In the genomic region with DNA sequence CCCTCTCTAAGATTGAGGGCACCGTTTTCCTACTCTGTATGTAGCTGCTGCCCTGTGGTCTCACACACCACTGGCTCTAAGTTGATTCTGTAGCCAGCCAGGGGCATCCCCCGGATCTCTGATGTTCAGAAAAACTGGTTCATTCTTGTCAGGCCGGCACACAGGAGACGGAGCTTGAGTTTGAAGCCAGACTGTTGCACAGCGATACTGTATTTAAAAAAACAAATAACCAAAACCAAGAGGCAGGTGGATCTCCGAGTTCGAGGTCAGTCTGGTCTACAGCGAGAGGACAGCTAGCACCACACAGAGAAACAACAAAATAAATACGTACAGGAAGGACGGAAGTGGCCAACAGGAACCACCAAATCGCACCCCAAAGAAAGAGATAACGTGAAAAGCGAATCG, we compare ENCODE assay signal across 7 mouse cellular contexts. TPM values are rescaled to one million over a fixed set of nuclear protein-coding genes. Genes with fewer than 3 reads are reported as not detected.
A peak's percentile ranks its signal among the peaks of the same experiment; 100 is the strongest.
DNase-seq lines count a peak whose midpoint lies in the region; ATAC-seq and TF ChIP-seq lines count a peak whose summit lies in the region.

No protein-coding gene starts in this region.

- H3K27me3 ChIP-seq in lung, embryonic 16.5 days (ENCODE audit: control insufficient read depth, insufficient read depth, low read depth, low read length), result no peaks in the 10 kb centered on the region
- no peaks in the 10 kb centered on the region for H3K27me3 ChIP-seq in liver, postnatal 0 days (ENCODE audit: insufficient read depth, low read length)

- peak overlapping the region; percentile 68 for H3K4me3 ChIP-seq in lung, embryonic 16.5 days (ENCODE audit: low read length)
- peak overlapping the region; percentile 80 for H3K4me3 ChIP-seq in brown adipose tissue, adult 24 weeks (ENCODE audit: insufficient read depth, low read depth, low read length)
- H3K4me3 ChIP-seq in liver, postnatal 0 days (ENCODE audit: low read depth, low read length), result peak overlapping the region; percentile 98

- ATAC-seq in lung, embryonic 16.5 days (ENCODE audit: low read depth), result peak; percentile 43
- peak; percentile 28 to 65 for ATAC-seq in hematopoietic stem cell, adult 5-6 weeks (replicated peaks in 1 of 2; ENCODE audit: insufficient read depth in 1 of 2, low FRiP score in 2 of 2, low TSS enrichment in 1 of 2, low read depth in 1 of 2, poor library complexity in 2 of 2, severe bottlenecking in 2 of 2)
- peak; percentile 39 for ATAC-seq in liver, postnatal 0 days

- no peak for TF ChIP-seq EP300 in liver, postnatal 0 days (IDR thresholded peaks at IDR 0.05; ENCODE audit: low read depth)

- DNase-seq in lung, postnatal 25 days (ENCODE audit: low spot score), result no peak
- DNase-seq in liver, postnatal 0 days, result no peak
- peak; percentile 57 to 66 for DNase-seq in spleen, postnatal 36 days (ENCODE audit: low spot score in 2 of 2)
- DNase-seq in gastrocnemius, postnatal 4 days (ENCODE audit: low spot score in 2 of 2), result no peak

- H3K4me1 ChIP-seq in lung, embryonic 16.5 days (replicated peaks; ENCODE audit: control insufficient read depth, insufficient read depth, low read length), result peaks cover 8% of the 10 kb centered on the region
- H3K4me1 ChIP-seq in brown adipose tissue, adult 24 weeks (ENCODE audit: control insufficient read depth, insufficient read depth, insufficient read length, low read length), result peaks cover 4% of the 10 kb centered on the region; the same call in 1 of the 2 replicates
- H3K4me1 ChIP-seq in liver, postnatal 0 days (ENCODE audit: insufficient read depth), result peaks cover 20% of the 10 kb centered on the region

- no peak for TF ChIP-seq CTCF in liver, postnatal 0 days (IDR thresholded peaks at IDR 0.05; ENCODE audit: low read depth)

- H3K36me3 ChIP-seq in lung, embryonic 16.5 days (ENCODE audit: control insufficient read depth, insufficient read depth, low read length), result no peaks in the 10 kb centered on the region
- no peaks in the 10 kb centered on the region; the same call in 1 of the 2 replicates for H3K36me3 ChIP-seq in liver, postnatal 0 days (replicated peaks; ENCODE audit: insufficient read depth, low read length)

- WGBS in lung, embryonic 16.5 days, result 1% methylated on average over 14 of the region's 14 CpGs
- 0% methylated on average over 14 of the region's 14 CpGs for WGBS in liver, postnatal 0 days (ENCODE audit: insufficient replicate concordance)

- H3K9me3 ChIP-seq in lung, embryonic 16.5 days (ENCODE audit: control insufficient read depth, low read length), result no peaks in the 10 kb centered on the region
- H3K9me3 ChIP-seq in liver, postnatal 0 days (ENCODE audit: low read length), result no peaks in the 10 kb centered on the region

- peak overlapping the region; percentile 64 for H3K4me2 ChIP-seq in lung, embryonic 16.5 days (ENCODE audit: low read depth, low read length)
- H3K4me2 ChIP-seq in liver, postnatal 0 days (ENCODE audit: low read depth, low read length), result peak overlapping the region; percentile 92

- H3K9ac ChIP-seq in lung, embryonic 16.5 days (ENCODE audit: low read length), result peak overlapping the region; percentile 65
- peak overlapping the region; percentile 96 for H3K9ac ChIP-seq in liver, postnatal 0 days (replicated peaks)

- H3K27ac ChIP-seq in lung, embryonic 16.5 days (ENCODE audit: low read length), result peak overlapping the region; percentile 42
- H3K27ac ChIP-seq in brown adipose tissue, adult 24 weeks (replicated peaks; ENCODE audit: low read depth, low read length), result peak overlapping the region; percentile 96
- H3K27ac ChIP-seq in liver, postnatal 0 days (ENCODE audit: low read depth), result peak overlapping the region; percentile 91

RNA-seq across cellular contexts. Expression of gene Spg7, which starts 2.1 kb away (rescaled TPM):
- 43.7 and 46.4 TPM in 2 replicates for polyA plus RNA-seq in lung, embryonic 16.5 days (2015; fragmentation: Nextera tagmentation; extraction: Ambion mirVana)
- 154 and 173 TPM in 2 replicates for polyA plus RNA-seq in brown adipose tissue, adult 24 weeks (2012; ENCODE audit: insufficient read depth, insufficient read length, missing spikeins)
- total RNA-seq in hematopoietic stem cell, adult 5-6 weeks (2017), result 68.5 and 76.3 TPM in 2 replicates
- 16.9 and 18.3 TPM in 2 replicates for polyA plus RNA-seq in liver, postnatal 0 days (2015; fragmentation: Nextera tagmentation; extraction: Ambion mirVana)
- total RNA-seq in gastrocnemius, postnatal 4 days (2021), result 10 to 100 TPM; 61.0 to 63.2 TPM

RNA-seq across cellular contexts. Expression of gene Ankrd11, which starts 22.7 kb away (rescaled TPM):
- polyA plus RNA-seq in lung, embryonic 16.5 days (2015; fragmentation: Nextera tagmentation; extraction: Ambion mirVana), result 23.9 and 25.8 TPM in 2 replicates
- polyA plus RNA-seq in brown adipose tissue, adult 24 weeks (2012; ENCODE audit: insufficient read depth, insufficient read length, missing spikeins), result 33.3 and 37.9 TPM in 2 replicates
- 99.2 and 109 TPM in 2 replicates for total RNA-seq in hematopoietic stem cell, adult 5-6 weeks (2017)
- 21.2 and 21.9 TPM in 2 replicates for polyA plus RNA-seq in liver, postnatal 0 days (2015; fragmentation: Nextera tagmentation; extraction: Ambion mirVana)
- total RNA-seq in gastrocnemius, postnatal 4 days (2021), result 10 to 100 TPM; 81.1 to 92.9 TPM

RNA-seq across cellular contexts. Expression of gene Rpl13, which starts 37.3 kb away (rescaled TPM):
- 1,316 and 1,484 TPM in 2 replicates for polyA plus RNA-seq in lung, embryonic 16.5 days (2015; fragmentation: Nextera tagmentation; extraction: Ambion mirVana)
- polyA plus RNA-seq in brown adipose tissue, adult 24 weeks (2012; ENCODE audit: insufficient read depth, insufficient read length, missing spikeins), result 615 and 813 TPM in 2 replicates
- 2,996 and 3,898 TPM in 2 replicates for total RNA-seq in hematopoietic stem cell, adult 5-6 weeks (2017)
- polyA plus RNA-seq in liver, postnatal 0 days (2015; fragmentation: Nextera tagmentation; extraction: Ambion mirVana), result 811 and 871 TPM in 2 replicates
- total RNA-seq in gastrocnemius, postnatal 4 days (2021), result 100 to 1,000 TPM; 798 to 871 TPM

RNA-seq across cellular contexts. Expression of gene Cpne7, which starts 52.4 kb away (rescaled TPM):
- polyA plus RNA-seq in lung, embryonic 16.5 days (2015; fragmentation: Nextera tagmentation; extraction: Ambion mirVana), result 0.73 and 0.83 TPM in 2 replicates
- not detected in 2 replicates for polyA plus RNA-seq in brown adipose tissue, adult 24 weeks (2012; ENCODE audit: insufficient read depth, insufficient read length, missing spikeins)
- total RNA-seq in hematopoietic stem cell, adult 5-6 weeks (2017), result 0.60 TPM in 1 of 2 replicates, not detected in the other
- 0.06 TPM in 2 replicates for polyA plus RNA-seq in liver, postnatal 0 days (2015; fragmentation: Nextera tagmentation; extraction: Ambion mirVana)
- total RNA-seq in gastrocnemius, postnatal 4 days (2021), result 1 to 10 TPM in 1 of 2 experiments, under 1 TPM in 1; 0.80 to 2.4 TPM

Comparison
In these comparisons a context has a peak if more than half of its experiments do, and no peak if none do; other contexts are left out.
1. H3K27ac ChIP-seq: peak in every context shown above with its lines; median percentile 96 in brown adipose tissue, adult 24 weeks; 91 in liver, postnatal 0 days; 42 in lung, embryonic 16.5 days.
2. DNase-seq: peak in spleen, postnatal 36 days (2 of 2); none in lung, postnatal 25 days (single experiment), liver, postnatal 0 days (single experiment) and gastrocnemius, postnatal 4 days (0 of 2).
3. Peak in every context shown above with its lines, with median percentiles within 50 percentile points of each other: ATAC-seq and H3K4me3 ChIP-seq.